Mouse (Mus musculus) kidney, adult 11 months (tissue): ENCODE measurements around the gene Snd1.

Experiments
- DNase-seq: peaks from one replicate; pipeline ENCODE4 v3.0.0; 2022

The Snd1 gene

GRCm38 (mm10) chr6:28819509-28820358 is 344.8 kb downstream of the Snd1 start:
- DNase-seq: no peak

- no peak for DNase-seq
These were observed 347.4 kb downstream of the Snd1 start for GRCm38 (mm10) chr6:28822296-28822695.

DNA sequence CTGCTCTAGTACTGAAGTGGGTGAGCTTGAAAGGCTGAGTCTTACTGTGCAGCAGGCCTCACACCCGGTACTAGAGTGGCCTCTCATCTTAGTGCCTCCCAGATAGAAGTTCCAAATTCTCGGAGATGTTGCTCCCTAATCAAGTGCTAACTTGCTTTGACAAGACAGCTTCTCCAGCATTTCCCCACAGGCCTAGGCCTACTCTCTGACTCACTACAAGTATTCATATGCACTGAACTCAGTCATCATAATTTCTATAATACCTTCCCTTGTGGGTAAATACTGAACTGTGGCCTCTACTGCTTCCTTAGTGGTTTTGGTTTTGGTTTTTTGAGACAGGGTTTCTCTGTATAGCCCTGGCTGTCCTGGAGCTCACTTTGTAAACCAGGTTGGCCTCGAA is 348.4 kb downstream of the Snd1 start:
- DNase-seq: no peak

DNA sequence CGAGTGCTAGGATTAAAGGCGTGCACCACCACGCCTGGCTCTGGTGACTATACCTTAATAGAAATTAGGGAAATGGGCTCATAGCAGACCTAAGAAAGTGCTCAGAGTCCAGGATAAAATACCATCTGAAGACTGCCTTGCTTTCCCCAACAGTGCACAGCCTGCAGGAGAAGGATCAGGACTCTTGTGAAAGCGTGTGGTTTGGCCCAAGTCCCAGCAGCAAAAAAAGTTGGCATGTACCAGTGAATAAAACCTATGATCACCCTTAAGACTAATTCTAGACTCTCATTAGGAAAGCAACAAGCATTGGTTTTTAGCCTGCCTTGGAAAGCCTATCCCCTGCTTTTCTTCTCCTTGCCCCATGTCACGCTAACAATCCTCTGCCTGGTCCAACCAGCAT is 348.9 kb downstream of the Snd1 start:
- no peak for DNase-seq

DNA sequence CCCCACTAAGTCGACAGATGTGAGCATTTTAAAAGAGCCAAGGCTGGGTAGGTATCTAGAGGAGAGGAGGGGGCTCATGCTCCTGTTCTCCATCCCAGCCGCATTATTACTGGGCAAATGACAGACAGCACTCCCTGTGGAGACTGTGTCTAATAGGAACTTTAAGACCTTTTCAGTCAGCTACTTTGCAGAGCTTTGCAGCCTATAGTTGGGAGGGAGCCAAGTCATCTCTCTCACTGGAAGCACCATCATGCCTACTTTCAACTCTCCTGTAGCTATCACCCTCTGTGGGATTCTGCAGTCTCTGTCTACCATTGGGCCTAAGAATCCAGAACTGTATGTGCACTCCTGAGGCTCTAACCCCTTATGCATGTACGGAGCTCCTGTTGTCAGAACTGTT is 351.0 kb downstream of the Snd1 start:
- no peak for DNase-seq

DNA sequence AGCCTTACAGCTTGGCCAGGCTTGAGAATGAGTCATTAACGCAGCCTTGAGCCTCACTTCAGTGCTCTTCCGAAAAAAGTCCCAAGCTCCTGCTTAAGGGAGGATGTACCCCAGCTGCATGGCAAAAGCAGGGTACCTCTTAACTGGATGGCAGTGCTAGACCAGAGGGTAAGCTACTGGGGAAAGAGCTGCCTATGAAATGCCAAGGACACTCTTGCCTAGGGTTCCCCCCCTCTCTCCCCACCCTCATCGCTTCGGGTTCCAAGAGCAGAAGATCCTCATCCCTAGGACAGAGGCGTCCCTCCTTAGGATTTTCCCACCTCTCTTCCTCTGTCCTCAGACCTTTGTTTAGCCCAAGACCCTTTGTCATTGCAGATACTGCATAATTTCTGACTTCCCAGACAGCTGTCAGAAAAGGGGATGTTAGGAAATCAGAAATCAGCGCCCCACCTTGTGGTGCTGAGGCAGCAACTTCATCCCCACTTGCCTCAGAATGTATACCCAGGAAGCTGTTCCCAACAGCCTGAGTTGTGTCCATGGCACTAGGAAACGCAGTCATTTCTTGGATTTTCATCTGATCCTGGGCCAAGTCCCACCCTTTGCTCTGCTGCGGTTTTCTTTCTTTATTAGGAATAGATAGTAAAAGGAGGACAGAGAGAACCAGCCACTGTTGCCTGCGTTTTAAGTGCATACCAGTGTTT is 351.9 kb downstream of the Snd1 start:
- DNase-seq: no peak

DNA sequence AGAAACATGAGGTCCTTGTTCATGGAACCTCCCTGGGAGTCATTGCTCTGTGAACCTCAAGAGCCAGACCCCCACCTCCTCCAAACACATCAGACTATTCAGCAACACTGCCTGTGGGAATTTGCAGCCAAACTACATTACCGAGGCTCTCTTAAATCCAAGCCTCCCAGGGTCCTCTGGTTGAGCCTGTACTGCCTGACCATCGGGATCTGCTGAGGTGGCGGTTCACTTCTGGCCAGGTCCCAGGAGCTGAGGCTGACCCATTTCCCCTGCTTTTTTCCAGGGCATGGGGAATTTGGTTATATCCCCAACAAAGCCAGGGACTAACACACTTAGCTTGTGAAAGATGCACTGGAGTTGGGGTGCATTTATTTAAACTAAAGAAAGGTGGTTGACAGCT is 352.6 kb downstream of the Snd1 start:
- no peak for DNase-seq

DNA sequence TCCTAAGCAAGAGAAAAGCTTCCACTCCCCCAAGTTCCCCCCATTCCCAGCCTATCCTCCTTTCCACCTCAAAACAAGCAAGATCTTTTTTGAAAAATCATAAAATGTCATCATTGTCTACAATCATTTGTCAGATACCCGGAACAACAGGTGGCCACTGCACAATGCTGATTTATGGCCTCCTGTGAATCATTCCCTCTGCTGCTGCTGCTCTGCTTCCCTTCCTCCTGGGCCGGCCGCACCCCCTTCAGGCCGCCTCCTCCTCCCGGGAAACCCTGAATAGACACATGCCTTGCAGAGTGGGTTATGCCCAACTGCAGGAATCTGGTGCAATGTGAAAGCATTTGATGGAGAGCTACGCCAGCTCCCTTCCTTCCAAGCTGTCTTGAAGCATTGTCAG is 353.7 kb downstream of the Snd1 start:
- no peak for DNase-seq

- DNase-seq: no peak
These were observed 355.4 kb downstream of the Snd1 start for GRCm38 (mm10) chr6:28830306-28830705.

- DNase-seq: no peak
These were observed 356.3 kb downstream of the Snd1 start, which contains the start of gene Lrrc4 for GRCm38 (mm10) chr6:28831011-28831853. Lrrc4 (minus strand) TSS chr6:28831747.

DNA sequence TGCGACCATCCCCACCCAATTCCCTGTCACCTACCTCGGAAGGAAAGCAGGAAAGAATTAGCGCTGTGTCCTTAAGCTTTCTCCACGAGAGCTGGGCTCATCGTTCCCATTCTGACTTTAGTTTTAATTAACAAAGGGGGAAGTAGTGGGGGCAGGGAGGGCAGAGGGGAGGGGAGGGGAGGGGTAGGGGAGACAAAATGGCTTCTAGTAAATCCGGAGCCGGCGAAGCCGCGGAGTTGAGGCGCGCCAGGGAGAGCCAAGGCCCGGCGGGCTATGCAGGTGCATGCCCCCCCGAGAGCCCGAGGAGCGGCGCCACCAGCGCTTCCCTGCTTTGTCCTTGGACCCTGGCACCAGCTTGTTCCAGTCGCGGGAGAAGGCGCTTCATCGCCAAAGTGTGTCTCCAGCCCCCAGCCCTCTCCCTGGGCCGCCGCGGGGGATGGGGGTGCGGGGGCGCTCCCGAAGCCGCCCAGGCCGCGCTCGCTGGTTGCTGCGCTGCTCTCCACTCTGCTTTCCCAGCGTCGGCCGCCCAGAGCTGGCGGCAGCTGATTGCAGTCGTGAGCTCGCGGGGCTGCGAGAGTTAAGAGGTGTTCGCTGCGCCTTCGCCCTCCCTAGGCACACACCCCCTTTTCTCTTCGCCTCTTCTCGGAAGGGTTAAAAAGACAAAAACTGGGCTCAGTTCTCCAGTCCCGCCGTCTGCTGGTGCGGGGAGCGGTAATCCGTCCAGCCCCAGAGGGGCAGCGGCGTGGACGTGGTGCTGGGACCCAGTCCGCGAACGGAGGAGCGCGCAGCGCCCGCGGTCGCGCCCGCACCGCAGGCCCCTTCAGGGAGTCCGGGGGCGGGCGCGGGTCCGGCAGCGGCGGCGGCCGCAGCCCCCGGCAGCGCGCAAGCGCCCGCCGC is 357.2 kb downstream of the Snd1 start:
- no peak for DNase-seq

- DNase-seq: no peak
These were observed 357.9 kb downstream of the Snd1 start for GRCm38 (mm10) chr6:28832751-28833291.

GRCm38 (mm10) chr6:28833380-28833822 is 358.5 kb downstream of the Snd1 start:
- DNase-seq: no peak

GRCm38 (mm10) chr6:28834046-28834445 is 359.1 kb downstream of the Snd1 start:
- DNase-seq: no peak

DNA sequence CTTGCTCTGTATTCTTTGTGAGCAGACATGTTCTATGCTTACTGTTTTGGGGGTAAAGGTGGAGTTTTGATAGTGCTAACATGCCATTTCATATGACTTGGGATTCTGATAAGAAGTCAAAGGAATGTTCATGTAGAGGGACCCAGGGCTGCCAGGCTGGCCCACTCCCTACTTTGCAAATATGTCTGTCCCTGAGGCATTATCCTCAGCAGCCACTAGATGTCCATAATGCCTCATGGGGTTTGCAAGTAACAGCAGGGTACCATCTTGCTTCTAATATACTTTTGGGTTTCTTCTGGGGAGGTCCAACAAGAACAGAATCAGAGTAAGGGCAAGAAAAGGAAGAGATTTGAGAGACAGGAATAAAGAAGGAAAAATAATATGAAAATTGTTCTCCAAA is 361.7 kb downstream of the Snd1 start:
- no peak for DNase-seq

- DNase-seq: no peak
These were observed 366.6 kb downstream of the Snd1 start for GRCm38 (mm10) chr6:28841569-28841968.

DNA sequence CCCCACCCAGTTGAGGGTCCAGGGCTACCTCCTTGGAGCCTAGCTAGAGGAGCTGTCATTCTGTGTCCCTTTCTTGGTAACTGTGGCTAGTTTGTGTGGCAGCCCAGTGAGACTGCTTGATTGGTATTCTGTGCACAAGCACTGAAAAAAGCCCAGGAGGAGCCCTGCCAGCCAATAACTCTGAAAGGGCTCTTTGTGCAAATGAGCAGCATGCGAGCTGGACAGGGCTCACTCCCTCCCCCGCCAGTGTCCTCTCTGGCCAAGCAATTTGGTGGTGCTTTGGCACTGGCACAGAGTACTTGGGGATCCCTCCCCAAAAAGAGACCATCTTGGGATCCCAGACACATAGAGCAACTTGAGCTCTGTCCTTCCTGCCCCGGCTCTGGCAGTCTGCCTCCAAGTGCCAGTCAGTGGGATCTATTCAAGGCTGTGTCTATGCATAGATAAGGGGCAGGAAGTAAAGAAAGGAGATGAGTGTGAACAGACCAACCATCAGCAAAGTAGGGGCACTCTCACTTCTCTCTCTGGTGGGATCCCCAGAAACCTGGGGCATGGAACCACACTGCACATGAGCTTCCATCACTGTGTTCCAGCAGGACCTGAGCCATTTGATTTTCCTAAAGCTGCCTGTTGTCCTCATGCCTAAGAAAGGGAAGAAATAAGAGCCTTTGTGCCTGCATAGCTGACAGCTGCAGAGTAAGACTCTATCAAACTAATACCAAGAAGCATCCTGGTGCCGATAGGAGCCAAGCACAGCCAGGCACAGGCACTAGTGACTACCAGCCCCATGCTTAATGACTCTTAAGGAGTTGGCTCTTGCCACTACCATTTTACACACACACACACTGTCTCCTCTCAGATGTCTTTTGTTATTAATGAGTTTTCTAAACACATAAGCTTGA is 367.7 kb downstream of the Snd1 start:
- DNase-seq: no peak

GRCm38 (mm10) chr6:28845610-28846009 is 370.7 kb downstream of the Snd1 start:
- no peak for DNase-seq

DNA sequence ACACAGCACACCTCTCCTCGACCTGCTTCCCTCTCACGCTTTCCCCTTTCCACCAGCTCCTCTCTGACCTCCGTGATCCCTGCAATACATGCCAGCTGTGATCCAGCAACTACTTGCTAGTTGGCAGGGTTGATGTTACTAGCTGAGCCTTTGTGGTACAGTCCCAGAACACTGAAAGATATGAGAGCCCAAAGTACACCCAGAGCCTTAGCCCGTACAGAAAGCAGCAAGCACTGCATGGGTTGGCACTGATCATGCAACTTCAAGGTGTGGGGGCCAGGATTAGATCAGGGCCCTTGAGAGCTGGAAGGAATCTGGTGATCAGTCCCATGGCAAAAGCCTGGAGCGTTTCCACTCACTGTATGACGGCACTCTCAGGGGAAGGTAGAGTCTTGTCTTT is 372.7 kb downstream of the Snd1 start:
- DNase-seq: no peak

DNA sequence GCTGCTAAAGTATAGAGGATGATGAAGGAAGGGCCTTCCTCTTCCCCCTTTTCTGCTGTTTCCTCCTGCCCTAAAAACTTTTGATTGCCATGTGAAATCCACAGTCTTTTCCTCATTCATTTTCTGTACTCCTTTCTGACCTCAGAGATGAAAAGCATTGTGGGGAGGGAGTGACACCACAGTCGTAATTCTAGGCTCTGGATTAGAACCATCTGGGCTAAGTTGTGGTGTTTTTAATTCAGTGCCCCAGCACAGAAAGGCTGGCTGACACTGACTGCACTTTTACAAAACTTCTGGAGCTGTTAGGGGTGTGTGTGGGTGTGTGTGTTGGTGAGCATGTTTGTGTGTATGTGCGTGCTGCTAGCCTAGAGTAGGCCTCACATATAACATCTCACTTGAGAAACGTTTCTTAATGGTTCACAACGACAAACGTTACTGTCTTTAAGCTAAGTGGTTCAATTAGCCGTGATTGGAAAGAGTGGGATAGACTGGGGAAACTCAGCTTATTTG is 373.4 kb downstream of the Snd1 start:
- no peak for DNase-seq

GRCm38 (mm10) chr6:28848891-28849290 is 374.0 kb downstream of the Snd1 start:
- no peak for DNase-seq
